Mouse (Mus musculus) liver, embryonic 11.5 days (tissue): ENCODE measurements around the gene Mcrs1. TPM values are rescaled to one million over a fixed set of nuclear protein-coding genes. Genes with fewer than 3 reads are reported as not detected.

Source experiments
- ATAC-seq: fragments of 200-750 bp; cut with Nextera tagmentation; replicated peaks from 2 replicates; pipeline ENCODE4 v1.8.0; 2017; ENCODE audit warnings: moderate number of reproducible peaks, mild to moderate bottlenecking, moderate TSS enrichment, moderate library complexity; ENCODE audit not compliant: low FRiP score
- DNase-seq: peaks from one replicate; pipeline ENCODE4 v3.0.0-alpha.2; 2017; ENCODE audit warnings: low spot score
- H3K27ac ChIP-seq: fragments of 300-500 bp; sonication (generic); 2 replicates; pipeline ENCODE4 v1.5.1; 2014; ENCODE audit warnings: mild to moderate bottlenecking, low read depth, low read length, control low read depth
- H3K27me3 ChIP-seq: fragments of 300-500 bp; sonication (generic); replicated peaks from 2 replicates; pipeline ENCODE4 v1.6.1; 2014; ENCODE audit warnings: low read length, mixed read lengths; ENCODE audit not compliant: control insufficient read depth, insufficient read depth
- H3K36me3 ChIP-seq: fragments of 300-500 bp; sonication (generic); 2 replicates; pipeline ENCODE4 v1.6.1; 2014; ENCODE audit warnings: mild to moderate bottlenecking, low read length, moderate library complexity, mixed read lengths; ENCODE audit not compliant: control insufficient read depth, insufficient read depth
- H3K4me1 ChIP-seq: fragments of 300-500 bp; sonication (generic); replicated peaks from 2 replicates; pipeline ENCODE4 v1.6.1; 2014; ENCODE audit warnings: low read length, mixed read lengths; ENCODE audit not compliant: control insufficient read depth, insufficient read depth
- H3K4me2 ChIP-seq: fragments of 300-500 bp; sonication (generic); 2 replicates; pipeline ENCODE4 v1.6.1; 2014; ENCODE audit warnings: mild to moderate bottlenecking, control low read depth, moderate library complexity
- H3K4me3 ChIP-seq: fragments of 300-500 bp; sonication (generic); 2 replicates; pipeline ENCODE4 v1.5.1; 2014; ENCODE audit warnings: low read depth, low read length, control low read depth
- H3K9ac ChIP-seq: fragments of 300-500 bp; sonication (generic); 2 replicates; pipeline ENCODE4 v1.6.1; 2014; ENCODE audit warnings: low read depth, low read length, control low read depth
- H3K9me3 ChIP-seq: fragments of 300-500 bp; sonication (generic); 2 replicates; pipeline ENCODE4 v1.6.1; 2016; ENCODE audit warnings: low read length, inconsistent platforms, mixed read lengths; ENCODE audit not compliant: control insufficient read depth
- WGBS: fragments of 180-500 bp; shearing (Covaris S2); extraction: QIAGEN DNeasy Blood & Tissue Kit; methylation state at CpG from one replicate; pipeline ENCODE4 v1.1.7; 2014; 5-methylcytosine and 5-hydroxymethylcytosine counted together
- polyA plus RNA-seq: library from polyadenylated mRNA; unstranded; fragments of >200 nt; fragmentation: Nextera tagmentation; extraction: Ambion mirVana; gene quantifications from 2 replicates; pipeline ENCODE4 v1.2.1, GENCODE M21; 2014

The Mcrs1 gene
- polyA plus RNA-seq, 1 experiment from 2014 or later: 113 TPM

GRCm38 (mm10) chr15:99241249-99241648 is 10.5 kb downstream of the Mcrs1 start:
- H3K4me1 ChIP-seq: no peaks in the 10 kb centered on the region
- peaks cover 20% of the 10 kb centered on the region; the same call in 1 of the 2 replicates for H3K36me3 ChIP-seq
- no peak for DNase-seq
- no peaks in the 10 kb centered on the region for H3K9me3 ChIP-seq
- ATAC-seq: no peak
- no peaks in the 10 kb centered on the region for H3K27me3 ChIP-seq
- H3K27ac ChIP-seq: no peak overlapping the region
- no peak overlapping the region for H3K4me3 ChIP-seq
- H3K9ac ChIP-seq: no peak overlapping the region
- H3K4me2 ChIP-seq: no peak overlapping the region
- WGBS: 73% methylated on average over 4 of the region's 4 CpGs

- H3K4me1 ChIP-seq: no peaks in the 10 kb centered on the region
- ATAC-seq (no peak), DNase-seq (no peak)
- no peaks in the 10 kb centered on the region for H3K27me3 ChIP-seq
- no peak overlapping the region for H3K4me3 ChIP-seq
- no peak overlapping the region for H3K27ac ChIP-seq
- no peaks in the 10 kb centered on the region for H3K9me3 ChIP-seq
- no peak overlapping the region for H3K9ac ChIP-seq
- H3K36me3 ChIP-seq: peaks cover 12% of the 10 kb centered on the region; the same call in 1 of the 2 replicates
- 69% methylated on average over 4 of the region's 4 CpGs for WGBS
- H3K4me2 ChIP-seq: no peak overlapping the region
These were observed 11.6 kb downstream of the Mcrs1 start for GRCm38 (mm10) chr15:99240129-99240528.

GRCm38 (mm10) chr15:99238006-99238405 is 13.8 kb downstream of the Mcrs1 start:
- Histone ChIP-seq H3K27me3 (peaks cover 7% of the 10 kb centered on the region), H3K4me3 (no peak overlapping the region), H3K9ac (no peak overlapping the region), H3K27ac (no peak overlapping the region), H3K4me2 (no peak overlapping the region), H3K4me1 (peaks cover 2% of the 10 kb centered on the region; the same call in 1 of the 2 replicates), H3K9me3 (no peaks in the 10 kb centered on the region), H3K36me3 (no peaks in the 10 kb centered on the region; the same call in 1 of the 2 replicates)
- ATAC-seq (no peak), DNase-seq (no peak)
- WGBS: 56% methylated on average over 11 of the region's 11 CpGs

GRCm38 (mm10) chr15:99234326-99235010 is 17.3 kb downstream of the Mcrs1 start:
- 49% methylated on average over 12 of the region's 12 CpGs for WGBS
- Histone ChIP-seq H3K9me3 (no peaks in the 10 kb centered on the region), H3K27me3 (peaks cover 37% of the 10 kb centered on the region), H3K36me3 (no peaks in the 10 kb centered on the region), H3K4me3 (no peak overlapping the region), H3K4me2 (no peak overlapping the region), H3K27ac (no peak overlapping the region), H3K4me1 (peaks cover 2% of the 10 kb centered on the region; the same call in 1 of the 2 replicates), H3K9ac (no peak overlapping the region)
- DNase-seq (no peak), ATAC-seq (0 out of 2 replicates have a peak, but pooled peaks have one; percentile 36)

GRCm38 (mm10) chr15:99233719-99234118 is 18.0 kb downstream of the Mcrs1 start:
- Histone ChIP-seq H3K27ac (no peak overlapping the region), H3K4me1 (peaks cover 2% of the 10 kb centered on the region; the same call in 1 of the 2 replicates), H3K36me3 (no peaks in the 10 kb centered on the region), H3K9ac (no peak overlapping the region), H3K4me2 (no peak overlapping the region), H3K27me3 (peaks cover 43% of the 10 kb centered on the region), H3K4me3 (no peak overlapping the region), H3K9me3 (no peaks in the 10 kb centered on the region)
- ATAC-seq (no peak), DNase-seq (no peak)
- WGBS: 58% methylated on average over 17 of the region's 17 CpGs

GRCm38 (mm10) chr15:99231998-99232397 is 19.8 kb downstream of the Mcrs1 start:
- Histone ChIP-seq H3K9me3 (no peaks in the 10 kb centered on the region), H3K36me3 (no peaks in the 10 kb centered on the region), H3K4me2 (no peak overlapping the region), H3K9ac (no peak overlapping the region), H3K4me1 (peaks cover 2% of the 10 kb centered on the region; the same call in 1 of the 2 replicates), H3K27me3 (peaks cover 60% of the 10 kb centered on the region), H3K27ac (no peak overlapping the region), H3K4me3 (no peak overlapping the region)
- WGBS: 56% methylated on average over 10 of the region's 10 CpGs
- DNase-seq (no peak), ATAC-seq (no peak)

GRCm38 (mm10) chr15:99226090-99226489 is 25.7 kb downstream of the Mcrs1 start:
- H3K4me1 ChIP-seq: peaks cover 13% of the 10 kb centered on the region
- DNase-seq: no peak

GRCm38 (mm10) chr15:99225081-99225810 is 26.5 kb downstream of the Mcrs1 start:
- WGBS: 2% methylated on average over 22 of the region's 22 CpGs
- H3K4me1 ChIP-seq: peaks cover 13% of the 10 kb centered on the region

More at GRCm38 (mm10) chr15:99226090-99226489, 25.7 kb downstream of the Mcrs1 start:
- H3K9me3 ChIP-seq: no peaks in the 10 kb centered on the region
- no peak overlapping the region for H3K9ac ChIP-seq
- no peak overlapping the region for H3K4me2 ChIP-seq
- no peak for ATAC-seq
- no peak overlapping the region for H3K27ac ChIP-seq
- 24% methylated on average over 14 of the region's 14 CpGs for WGBS
- H3K27me3 ChIP-seq: peaks cover 96% of the 10 kb centered on the region
- H3K36me3 ChIP-seq: no peaks in the 10 kb centered on the region
- H3K4me3 ChIP-seq: no peak overlapping the region

More at GRCm38 (mm10) chr15:99225081-99225810, 26.5 kb downstream of the Mcrs1 start:
- Histone ChIP-seq H3K4me2 (peak overlapping the region; percentile 5), H3K27me3 (peaks cover 97% of the 10 kb centered on the region), H3K4me3 (peak overlapping the region; percentile 54; the same call in 1 of the 2 replicates), H3K9me3 (no peaks in the 10 kb centered on the region), H3K36me3 (no peaks in the 10 kb centered on the region), H3K27ac (no peak overlapping the region), H3K9ac (no peak overlapping the region)
- ATAC-seq: no peak
- DNase-seq: no peak
